Mouse (Mus musculus) limb, embryonic 14.5 days (tissue): ENCODE results near the gene Nup107. TPM values are rescaled to one million over a fixed set of nuclear protein-coding genes. Genes with fewer than 3 reads are reported as not detected.
A peak's percentile ranks its signal among the peaks of the same experiment; 100 is the strongest.

Source experiments
- ATAC-seq: fragments of 200-750 bp; cut with Nextera tagmentation; 2 replicates; pipeline ENCODE4 v1.8.0; 2017; ENCODE audit warnings: low read depth, moderate number of reproducible peaks, moderate TSS enrichment; ENCODE audit not compliant: low FRiP score
- DNase-seq: peaks from one replicate; pipeline ENCODE4 v3.0.0-alpha.2; 2015; ENCODE audit warnings: low spot score
- H3K27ac ChIP-seq: fragments of 300-500 bp; sonication (generic); replicated peaks from 2 replicates; pipeline ENCODE4 v1.5.1; 2014; ENCODE audit warnings: low read depth, mild to moderate bottlenecking, low read length, moderate library complexity, mixed read lengths
- H3K27me3 ChIP-seq: fragments of 300-500 bp; sonication (generic); 2 replicates; pipeline ENCODE4 v1.6.1; 2014; ENCODE audit warnings: low read length, mixed read lengths; ENCODE audit not compliant: control insufficient read depth, insufficient read depth
- H3K36me3 ChIP-seq: fragments of 300-500 bp; sonication (generic); 2 replicates; pipeline ENCODE4 v1.6.1; 2014; ENCODE audit warnings: mild to moderate bottlenecking, low read length, moderate library complexity, mixed read lengths; ENCODE audit not compliant: control insufficient read depth, insufficient read depth
- H3K4me1 ChIP-seq: fragments of 300-500 bp; sonication (generic); 2 replicates; pipeline ENCODE4 v1.6.1; 2014; ENCODE audit warnings: antibody characterized with exemption, low read length, mixed read lengths; ENCODE audit not compliant: control insufficient read depth, insufficient read depth
- H3K4me2 ChIP-seq: fragments of 300-500 bp; sonication (generic); replicated peaks from 2 replicates; pipeline ENCODE4 v1.6.1; 2014; ENCODE audit warnings: low read depth, mild to moderate bottlenecking, low read length, moderate library complexity; ENCODE audit not compliant: severe bottlenecking
- H3K4me3 ChIP-seq: fragments of 300-500 bp; sonication (generic); replicated peaks from 2 replicates; pipeline ENCODE4 v1.5.1; 2014; ENCODE audit warnings: low read length
- H3K9ac ChIP-seq: fragments of 300-500 bp; sonication (generic); 2 replicates; pipeline ENCODE4 v1.6.1; 2014; ENCODE audit warnings: mild to moderate bottlenecking, low read depth, low read length, moderate library complexity; ENCODE audit not compliant: severe bottlenecking
- H3K9me3 ChIP-seq: fragments of 300-500 bp; sonication (generic); 2 replicates; pipeline ENCODE4 v1.6.1; 2016; ENCODE audit warnings: low read length; ENCODE audit not compliant: control insufficient read depth
- POLR2A ChIP-seq: fragments of 200-500 bp; IDR thresholded peaks from 2 replicates; pipeline ENCODE4 v1.8.0; 2012; ENCODE audit warnings: inconsistent platforms, mild to moderate bottlenecking, moderate library complexity, borderline replicate concordance; ENCODE audit not compliant: insufficient read depth, insufficient read length; ENCODE audit errors: extremely low read depth
- WGBS: fragments of 180-500 bp; shearing (Covaris S2); extraction: QIAGEN DNeasy Blood & Tissue Kit; methylation state at CpG from one replicate; pipeline ENCODE4 v1.1.7; 2014; 5-methylcytosine and 5-hydroxymethylcytosine counted together
- polyA plus RNA-seq, 2 experiments: library from polyadenylated mRNA; depleted of rRNA in 1 of 2; stranded (reverse) in 1 of 2; unstranded in 1 of 2; fragments of >200 nt; fragmentation: Nextera tagmentation in 1 of 2; extraction: Ambion mirVana in 1 of 2; gene quantifications; 2 replicates each; pipeline versions ENCODE4 v1.2.1 to v1.2.3; 2012 to 2014

The Nup107 gene
- polyA plus RNA-seq, 2 experiments, result 53.4 to 61.2 TPM

DNA sequence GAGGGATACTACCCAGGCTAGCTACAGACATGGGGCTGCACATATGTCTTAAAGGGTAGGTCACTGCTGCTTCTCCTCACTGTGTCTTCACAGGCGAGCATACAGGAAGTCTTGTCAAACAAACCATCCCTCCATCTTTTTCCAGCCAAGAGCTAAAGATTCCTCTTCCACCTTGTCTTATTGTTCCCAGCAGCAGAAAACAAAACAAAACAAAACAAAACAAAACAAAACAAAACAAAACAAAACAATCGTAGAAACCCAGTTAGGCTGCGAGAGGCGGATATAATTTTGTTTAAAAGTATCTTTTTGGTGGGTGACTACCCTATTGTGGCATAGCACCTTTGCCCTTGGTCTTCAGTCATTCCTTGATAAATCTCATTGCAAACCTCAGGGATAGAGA lies 49.9 kb downstream of the Nup107 start:
- H3K4me1 ChIP-seq, result peaks cover 14% of the 10 kb centered on the region
- no peaks in the 10 kb centered on the region for H3K27me3 ChIP-seq
- no peak overlapping the region for H3K4me3 ChIP-seq
- no peak overlapping the region for H3K4me2 ChIP-seq
- H3K9ac ChIP-seq, result no peak overlapping the region
- 96% methylated on average over 4 of the region's 4 CpGs for WGBS
- DNase-seq (no peak), ATAC-seq (no peak)
- 0 out of 2 replicates have a peak overlapping the region, but pooled peaks have one; percentile 83 for H3K27ac ChIP-seq
- TF ChIP-seq POLR2A, result no peak
- H3K36me3 ChIP-seq, result peaks cover 28% of the 10 kb centered on the region
- H3K9me3 ChIP-seq, result no peaks in the 10 kb centered on the region

- 86% methylated on average over 15 of the region's 15 CpGs for WGBS
- Histone ChIP-seq H3K9me3 (no peaks in the 10 kb centered on the region), H3K36me3 (peaks cover 35% of the 10 kb centered on the region), H3K27ac (peak overlapping the region; percentile 83), H3K4me3 (no peak overlapping the region; the same call in 1 of the 2 replicates), H3K4me2 (peak overlapping the region; percentile 32; the same call in 1 of the 2 replicates), H3K4me1 (peaks cover 14% of the 10 kb centered on the region), H3K27me3 (no peaks in the 10 kb centered on the region), H3K9ac (0 out of 2 replicates have a peak overlapping the region, but pooled peaks have one; percentile 28)
- DNase-seq (no peak), ATAC-seq (no peak)
- no peak for TF ChIP-seq POLR2A
These were observed 50.6 kb downstream of the Nup107 start for GRCm38 (mm10) chr10:117741698-117742475.

DNA sequence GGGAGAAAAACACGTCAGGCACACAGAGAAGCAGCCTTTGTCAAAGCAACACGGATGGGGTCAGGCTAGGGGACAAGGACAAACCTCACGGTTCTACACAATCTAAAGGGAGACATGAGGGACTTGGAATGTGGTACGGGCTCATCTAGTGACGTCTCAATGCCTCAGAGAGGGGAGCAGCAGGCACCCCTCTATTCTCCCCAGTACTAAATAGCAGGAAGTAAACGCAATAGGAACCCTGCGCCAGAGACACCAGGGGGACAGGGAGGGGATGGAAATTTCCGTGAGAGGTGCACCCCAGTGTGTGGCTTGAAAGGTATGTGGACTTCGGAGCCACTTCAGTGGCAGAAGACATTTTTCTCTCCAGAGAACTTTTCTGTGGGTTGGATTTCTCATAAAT lies 51.6 kb downstream of the Nup107 start:
- no peak overlapping the region for H3K4me3 ChIP-seq
- no peak overlapping the region for H3K4me2 ChIP-seq
- H3K27me3 ChIP-seq, result no peaks in the 10 kb centered on the region
- no peaks in the 10 kb centered on the region for H3K9me3 ChIP-seq
- peaks cover 14% of the 10 kb centered on the region for H3K4me1 ChIP-seq
- WGBS, result 79% methylated on average over 9 of the region's 9 CpGs
- H3K9ac ChIP-seq, result no peak overlapping the region
- no peak for DNase-seq
- H3K36me3 ChIP-seq, result peaks cover 44% of the 10 kb centered on the region
- ATAC-seq, result no peak
- TF ChIP-seq POLR2A, result no peak
- H3K27ac ChIP-seq, result peak overlapping the region; percentile 83

DNA sequence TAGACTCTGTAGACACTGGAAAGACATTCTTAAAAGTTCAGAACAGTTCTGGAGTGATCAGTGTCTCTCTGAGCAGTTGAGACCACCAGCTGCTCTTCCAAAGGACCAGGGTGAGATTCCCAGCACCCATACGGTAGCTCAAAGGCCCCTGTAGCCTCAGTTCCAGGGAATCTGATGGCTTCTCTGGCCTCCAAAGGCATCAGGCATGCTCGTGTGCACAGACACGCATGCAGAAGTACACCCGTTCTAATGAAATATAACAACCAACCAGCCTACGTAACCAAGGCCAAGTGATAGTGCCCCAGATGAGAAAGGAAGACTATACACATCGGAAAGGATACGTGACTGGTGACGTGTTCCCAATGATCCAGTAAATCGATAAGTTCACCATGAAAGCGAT lies 52.3 kb downstream of the Nup107 start:
- Histone ChIP-seq H3K4me1 (peaks cover 13% of the 10 kb centered on the region), H3K4me3 (no peak overlapping the region), H3K27me3 (no peaks in the 10 kb centered on the region), H3K36me3 (peaks cover 44% of the 10 kb centered on the region), H3K9ac (no peak overlapping the region), H3K4me2 (no peak overlapping the region), H3K27ac (no peak overlapping the region), H3K9me3 (no peaks in the 10 kb centered on the region)
- WGBS, result 98% methylated on average over 10 of the region's 10 CpGs
- TF ChIP-seq POLR2A, result no peak
- DNase-seq (no peak), ATAC-seq (no peak)

GRCm38 (mm10) chr10:117739648-117739948 lies 52.9 kb downstream of the Nup107 start:
- Histone ChIP-seq H3K36me3 (peaks cover 44% of the 10 kb centered on the region), H3K9ac (no peak overlapping the region), H3K4me3 (no peak overlapping the region), H3K4me1 (peaks cover 9% of the 10 kb centered on the region; the same call in 1 of the 2 replicates), H3K4me2 (no peak overlapping the region), H3K9me3 (no peaks in the 10 kb centered on the region), H3K27ac (no peak overlapping the region), H3K27me3 (no peaks in the 10 kb centered on the region)
- ATAC-seq (no peak), DNase-seq (no peak)
- WGBS, result 90% methylated on average over 6 of the region's 6 CpGs
- no peak for TF ChIP-seq POLR2A
